Mouse (Mus musculus) common myeloid progenitor, adult 5-6 weeks (primary cell): Measurements from ENCODE around the gene Smtn. TPM values are rescaled to one million over a fixed set of nuclear protein-coding genes. Genes with fewer than 3 reads are reported as not detected.

Experiments used
- ATAC-seq: replicated peaks from 2 replicates; pipeline ENCODE4 v1.8.0; 2016; ENCODE audit warnings: low read depth, mild to moderate bottlenecking, moderate TSS enrichment, inconsistent platforms; ENCODE audit not compliant: poor library complexity, severe bottlenecking
- total RNA-seq: library from RNA; stranded (forward); fragments of 200-1000, 187-1606 nt; gene quantifications from 2 replicates; pipeline ENCODE4 v1.2.3, GENCODE M21; 2017

Smtn gene
- 5.2 and 6.9 TPM in 2 replicates for total RNA-seq

GRCm38 (mm10) chr11:3540451-3541085, at the start of gene Smtn:
Gene Smtn (minus strand): TSS chr11:3540612.
- ATAC-seq: no peak

GRCm38 (mm10) chr11:3588036-3588672, 47.7 kb upstream of the Smtn start:
- ATAC-seq: no peak

- no peak for ATAC-seq
Measured at GRCm38 (mm10) chr11:3587350-3587749, 46.9 kb upstream of the Smtn start.

- ATAC-seq: no peak
Measured at GRCm38 (mm10) chr11:3585983-3586618, 45.7 kb upstream of the Smtn start.

- ATAC-seq: no peak
Measured at GRCm38 (mm10) chr11:3583127-3583526, 42.7 kb upstream of the Smtn start.

GRCm38 (mm10) chr11:3581908-3582307, 41.5 kb upstream of the Smtn start:
- ATAC-seq: no peak

GRCm38 (mm10) chr11:3580306-3581084, 40.1 kb upstream of the Smtn start:
- no peak for ATAC-seq

- ATAC-seq: no peak
Measured at GRCm38 (mm10) chr11:3578050-3578725, 37.8 kb upstream of the Smtn start.

GRCm38 (mm10) chr11:3575238-3575637, 34.8 kb upstream of the Smtn start:
- no peak for ATAC-seq

GRCm38 (mm10) chr11:3573092-3573491, 32.7 kb upstream of the Smtn start:
- peak; percentile 88 for ATAC-seq

- ATAC-seq: no peak
Measured at GRCm38 (mm10) chr11:3572181-3572580, 31.8 kb upstream of the Smtn start.

GRCm38 (mm10) chr11:3570321-3570720, 29.9 kb upstream of the Smtn start:
- ATAC-seq: no peak

- no peak for ATAC-seq
Measured at GRCm38 (mm10) chr11:3567896-3568295, 27.5 kb upstream of the Smtn start.

- no peak for ATAC-seq
Measured at GRCm38 (mm10) chr11:3566018-3566417, 25.6 kb upstream of the Smtn start.

- no peak for ATAC-seq
Measured at GRCm38 (mm10) chr11:3564451-3564850, 24.0 kb upstream of the Smtn start.

- ATAC-seq: no peak
Measured at GRCm38 (mm10) chr11:3563853-3564252, 23.4 kb upstream of the Smtn start.

GRCm38 (mm10) chr11:3560202-3560601, 19.8 kb upstream of the Smtn start:
- ATAC-seq: no peak

GRCm38 (mm10) chr11:3557852-3558251, 17.4 kb upstream of the Smtn start:
- ATAC-seq: no peak

- ATAC-seq: no peak
Measured at GRCm38 (mm10) chr11:3554976-3555375, 14.6 kb upstream of the Smtn start.

GRCm38 (mm10) chr11:3549791-3550190, 9.4 kb upstream of the Smtn start:
- no peak for ATAC-seq
